Mouse (Mus musculus) c-Kit-positive CD71-negative TER-119-negative erythroid progenitor cells, embryonic 14.5 days (primary cell): ENCODE results near the gene Trio.

ENCODE experiments used
- DNase-seq: peaks from one replicate; pipeline ENCODE4 v3.0.0-alpha.2; 2013; ENCODE audit warnings: low read depth

Trio gene

DNA sequence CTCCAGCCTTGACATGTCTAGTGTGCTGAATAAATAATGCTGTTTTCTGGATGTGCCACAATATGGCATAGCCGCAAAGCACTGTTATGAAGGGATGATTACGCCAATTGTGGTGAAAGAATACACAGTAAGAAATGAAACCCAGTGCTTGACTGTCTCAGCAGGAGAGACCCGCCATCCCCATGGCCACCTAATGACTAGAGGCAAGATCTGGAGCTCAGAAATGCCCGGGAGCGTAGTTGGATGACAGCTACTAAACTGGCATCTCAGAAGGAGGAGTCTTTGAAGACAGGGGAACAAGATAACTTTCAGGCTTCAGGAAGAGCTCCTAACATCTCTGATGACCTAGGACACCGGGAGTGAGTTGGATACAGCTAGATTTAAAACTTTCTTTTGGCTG lies 12.0 kb upstream of the Trio start:
- DNase-seq, result no peak

GRCm38 (mm10) chr15:28035601-28036000 lies 10.0 kb upstream of the Trio start:
- no peak for DNase-seq

- DNase-seq, result no peak
Measured at GRCm38 (mm10) chr15:28034636-28035035, 9.0 kb upstream of the Trio start.

DNA sequence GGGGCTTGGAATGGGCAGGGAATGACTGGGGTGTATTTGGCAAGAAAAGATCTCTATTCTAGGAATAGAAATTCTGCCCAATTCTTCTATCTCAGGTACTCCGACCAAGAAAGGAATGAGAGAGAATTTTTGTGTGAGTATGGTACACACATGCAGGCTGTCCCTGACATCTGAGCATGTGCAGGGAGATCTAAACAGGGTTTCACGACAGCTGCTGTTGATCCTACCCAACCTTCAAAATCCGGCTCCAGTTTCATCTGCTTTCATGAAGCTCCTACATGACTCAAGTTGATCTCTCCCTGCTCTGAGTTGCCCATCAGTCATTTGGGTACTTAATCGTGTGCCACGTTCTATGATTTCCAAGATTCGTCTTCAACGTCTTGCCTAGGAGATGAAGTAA lies 3.7 kb upstream of the Trio start:
- DNase-seq, result no peak

DNA sequence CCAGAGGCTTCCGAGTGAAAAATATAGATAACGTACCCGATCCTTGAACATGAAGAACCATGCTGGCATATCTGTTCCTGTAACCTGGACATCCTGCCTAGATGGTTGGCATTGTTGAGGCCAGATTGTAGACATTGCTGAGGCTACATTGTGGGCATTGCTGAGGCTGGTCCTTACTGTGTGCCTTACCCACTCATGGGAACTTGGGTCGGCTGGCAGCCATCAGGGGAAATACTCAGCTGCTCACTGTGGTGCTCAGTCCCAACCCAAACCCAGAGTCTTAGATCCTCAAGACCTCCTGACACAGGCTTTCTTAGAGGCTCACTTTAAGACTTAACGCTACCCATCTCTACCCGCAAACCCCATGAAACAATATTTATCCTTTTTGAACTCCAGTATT lies 2.9 kb upstream of the Trio start:
- no peak for DNase-seq

GRCm38 (mm10) chr15:28026167-28026481 lies 476 bp upstream of the Trio start:
- DNase-seq, result no peak

- no peak for DNase-seq
Measured at GRCm38 (mm10) chr15:28024965-28025338, 696 bp downstream of the Trio start.

DNA sequence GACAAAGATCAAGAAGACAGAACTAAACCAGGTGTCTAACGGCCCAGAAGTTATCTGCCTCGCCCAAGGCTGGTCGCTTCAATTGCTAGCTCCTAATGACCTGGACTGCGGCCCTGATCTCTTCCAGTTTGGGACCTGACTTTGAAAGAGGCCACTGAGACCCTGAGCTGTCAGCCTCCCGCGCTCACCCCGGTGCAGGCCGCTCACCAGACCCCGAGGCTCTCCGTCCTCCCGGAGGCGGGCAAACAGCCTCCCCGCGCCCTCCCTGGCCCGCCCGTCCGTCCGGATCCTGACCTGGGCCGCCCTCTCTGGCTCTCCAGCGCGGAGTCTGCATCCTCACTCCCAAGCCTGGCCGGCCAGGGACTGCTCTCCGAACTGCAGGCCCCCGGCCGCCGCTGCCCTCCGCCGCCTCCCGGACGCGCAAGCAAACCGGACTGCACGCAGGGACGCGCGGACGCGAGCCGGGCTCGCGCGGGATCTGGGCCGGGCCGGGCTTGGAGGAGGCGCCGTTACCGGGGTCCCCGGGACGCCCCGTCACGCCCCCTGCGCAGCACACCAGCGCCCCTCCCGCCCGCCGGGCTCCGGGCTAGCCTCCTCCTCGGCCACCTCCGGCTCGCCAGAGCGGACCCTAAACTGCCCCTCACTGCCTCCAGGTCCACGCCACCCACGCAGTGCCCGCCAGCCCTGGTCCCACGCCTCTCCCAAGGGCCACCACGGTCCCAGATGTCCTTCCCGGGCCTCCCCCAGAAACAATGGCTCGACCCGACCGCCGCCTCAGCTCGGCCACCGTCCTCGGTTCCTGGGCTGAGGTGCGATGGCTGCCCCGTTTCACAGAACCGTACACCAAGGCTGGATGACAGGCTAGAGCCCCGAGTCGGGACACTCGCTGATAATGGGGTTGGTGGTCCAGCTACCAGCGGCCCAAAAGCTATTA lies 1.4 kb downstream of the Trio start:
- DNase-seq, result no peak

- DNase-seq, result no peak
Measured at GRCm38 (mm10) chr15:28021591-28022209, 3.9 kb downstream of the Trio start.

- DNase-seq, result no peak
Measured at GRCm38 (mm10) chr15:28019393-28020070, 6.1 kb downstream of the Trio start.

GRCm38 (mm10) chr15:28007516-28007915 lies 18.1 kb downstream of the Trio start:
- DNase-seq, result no peak

DNA sequence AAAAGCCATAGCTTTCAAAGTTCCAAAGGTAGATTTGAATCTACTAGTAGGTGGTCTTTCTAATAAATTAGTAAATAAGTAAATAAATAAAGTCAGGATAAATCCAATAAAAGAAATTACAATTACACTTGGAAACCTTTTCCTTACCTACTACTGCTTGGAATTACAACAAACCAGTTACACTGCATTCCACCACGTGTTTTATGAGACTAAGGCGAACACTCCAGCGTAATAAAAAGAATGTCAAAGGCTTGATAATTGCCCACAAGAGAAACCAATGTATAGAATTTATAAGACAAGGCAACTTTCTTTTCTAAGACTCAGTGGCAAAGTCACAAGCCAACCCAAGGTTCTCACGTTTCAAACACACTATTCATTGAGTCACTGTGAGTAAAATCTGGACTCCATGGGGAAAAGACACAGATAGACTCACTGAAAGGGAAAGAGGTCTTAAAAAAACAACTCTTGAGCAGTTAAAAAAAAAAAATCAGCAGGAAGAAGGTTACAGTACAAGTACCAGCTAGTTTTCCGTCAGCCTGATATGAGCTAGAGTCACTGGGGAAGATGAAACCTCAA lies 21.4 kb downstream of the Trio start:
- no peak for DNase-seq

DNA sequence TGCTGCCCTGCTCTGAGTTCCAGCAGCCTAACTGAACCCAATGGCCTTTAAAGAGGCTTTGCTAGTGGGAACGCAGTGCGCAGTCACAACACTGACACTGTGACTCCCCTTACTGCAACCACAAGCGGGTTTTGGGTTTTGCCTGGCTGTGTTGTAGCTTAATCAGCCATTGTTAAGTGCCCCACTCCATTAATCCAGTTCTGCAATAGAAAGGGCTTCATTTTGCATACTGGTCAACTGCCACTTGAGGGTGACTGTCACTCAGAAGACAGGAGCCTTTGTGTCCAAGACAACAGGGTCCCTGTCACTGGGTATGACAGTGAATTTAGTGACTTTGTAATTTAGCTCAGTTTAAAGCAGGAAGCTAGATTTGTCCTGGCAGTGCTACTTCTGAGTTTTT lies 23.1 kb downstream of the Trio start:
- DNase-seq, result no peak

GRCm38 (mm10) chr15:28001299-28001698 lies 24.3 kb downstream of the Trio start:
- DNase-seq, result no peak

DNA sequence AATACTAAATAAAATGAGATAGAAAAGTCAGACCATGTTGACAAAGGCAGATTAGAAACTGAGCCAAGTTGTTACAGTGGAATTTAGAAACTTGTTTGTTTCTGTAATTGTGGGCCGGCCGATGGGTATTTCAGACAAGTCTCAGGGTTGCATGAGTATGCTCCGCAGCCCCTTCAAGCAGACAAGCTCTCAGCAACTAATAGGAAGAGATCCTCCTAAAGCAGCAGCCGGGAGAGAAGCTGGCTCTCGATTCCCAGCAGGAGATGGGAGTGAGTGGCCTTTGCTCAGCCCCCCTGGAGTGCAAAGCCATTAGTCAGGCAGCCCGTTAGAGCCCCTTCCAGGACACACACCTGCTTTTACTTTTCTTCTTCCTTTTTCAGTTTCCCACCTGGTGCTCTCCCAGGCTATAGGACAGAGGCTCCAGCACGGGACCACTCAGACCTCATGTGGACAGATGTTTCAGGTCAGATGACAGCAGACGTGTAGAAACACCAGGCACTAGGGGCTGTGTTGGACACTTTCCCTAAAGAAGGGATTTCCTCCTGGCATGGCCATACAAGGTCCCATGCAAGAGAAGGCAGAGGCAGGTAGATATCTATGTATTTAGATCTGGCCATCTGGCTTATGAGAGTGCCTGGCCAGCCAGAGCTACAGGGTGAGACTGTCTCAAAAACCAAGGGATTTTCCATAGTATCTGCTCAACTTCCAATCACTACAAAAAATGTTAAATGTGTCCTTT lies 26.9 kb downstream of the Trio start:
- DNase-seq, result no peak

GRCm38 (mm10) chr15:27997917-27998316 lies 27.7 kb downstream of the Trio start:
- no peak for DNase-seq

DNA sequence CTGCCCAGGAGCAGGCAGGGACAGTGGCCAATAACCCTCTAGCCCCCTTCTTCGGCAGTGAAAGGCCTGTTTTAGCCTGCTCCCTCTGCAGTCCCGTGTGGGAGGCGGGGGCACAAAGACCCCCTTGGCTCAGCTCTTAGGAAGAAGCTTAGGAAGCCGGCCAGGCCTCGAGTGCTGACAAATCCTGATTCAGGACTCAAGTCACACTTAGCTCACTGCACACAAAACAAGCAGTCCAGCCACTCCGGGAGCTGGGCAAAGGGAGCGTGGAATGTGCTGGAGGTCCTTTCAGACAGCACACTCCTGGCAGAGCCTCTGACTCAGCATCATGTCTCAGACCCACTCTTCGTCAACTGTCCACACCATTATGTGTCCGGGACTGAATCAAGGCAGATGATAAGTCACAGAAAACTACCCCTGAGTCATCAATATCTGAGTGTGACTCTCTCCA lies 28.2 kb downstream of the Trio start:
- DNase-seq, result no peak

- DNase-seq, result no peak
Measured at GRCm38 (mm10) chr15:27996750-27997149, 28.9 kb downstream of the Trio start.

DNA sequence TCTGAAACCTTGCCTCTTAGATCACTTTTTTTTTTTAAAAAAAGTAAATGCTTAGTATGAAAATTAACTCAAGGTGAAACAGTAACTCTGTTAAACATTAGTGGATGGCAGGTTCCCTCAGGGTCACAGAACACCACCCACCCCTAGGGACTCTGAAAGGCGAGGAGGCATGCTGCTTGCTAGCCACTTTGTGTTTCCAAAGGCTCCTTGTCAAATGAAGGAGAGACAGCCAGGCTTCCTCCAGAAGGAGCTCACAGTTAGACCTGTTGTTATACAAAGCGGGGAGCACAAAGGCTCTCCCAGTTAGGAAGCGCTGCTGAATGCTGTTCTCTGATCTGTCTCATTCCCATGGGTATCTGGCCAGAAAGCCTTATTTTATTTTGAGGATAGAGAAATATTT lies 30.2 kb downstream of the Trio start:
- no peak for DNase-seq

DNA sequence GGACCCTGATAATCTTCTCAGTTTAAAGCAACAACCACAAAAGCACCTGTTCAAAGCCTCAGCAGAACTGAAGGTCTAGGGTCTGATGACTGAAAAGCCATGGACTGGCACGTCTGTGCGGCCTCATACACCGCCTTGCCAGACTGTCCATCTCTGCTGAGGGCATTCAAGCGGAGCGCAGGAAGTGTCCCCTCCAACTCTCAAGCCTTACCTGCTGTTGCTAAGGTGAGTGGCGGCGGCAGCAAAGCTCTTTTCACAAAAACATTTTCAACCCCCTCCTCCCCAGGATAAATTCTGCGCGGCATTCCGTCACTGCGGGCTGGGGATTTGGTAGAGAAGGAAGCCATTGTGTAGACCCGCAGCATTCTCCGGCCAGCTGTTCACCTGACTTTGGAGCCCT lies 30.8 kb downstream of the Trio start:
- no peak for DNase-seq

DNA sequence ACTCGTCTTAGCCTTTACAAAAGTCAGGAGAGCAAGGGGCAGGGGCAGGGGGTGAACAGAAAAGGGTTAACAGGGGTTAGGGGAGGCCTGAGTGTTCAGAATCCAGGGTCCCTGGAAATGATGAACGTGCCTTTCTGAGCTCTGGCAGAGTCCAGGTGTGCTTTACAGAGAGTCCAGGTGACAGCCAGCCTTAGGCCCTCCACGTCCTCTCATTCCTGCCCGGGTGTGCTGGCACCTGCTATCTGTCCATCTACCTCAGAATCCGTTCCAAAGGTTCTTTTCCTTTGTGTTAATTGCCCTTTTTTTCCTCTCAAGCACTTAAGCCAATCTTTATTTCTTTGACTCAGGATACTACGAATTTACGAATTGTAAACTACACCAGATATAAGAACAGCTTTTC lies 32.1 kb downstream of the Trio start:
- DNase-seq, result no peak

- DNase-seq, result no peak
Measured at GRCm38 (mm10) chr15:27992596-27992995, 33.1 kb downstream of the Trio start.
